Mouse (Mus musculus): ENCODE results near the gene March7. TPM values are rescaled to one million over a fixed set of nuclear protein-coding genes. Genes with fewer than 3 reads are reported as not detected.

Gene March7
- total and polyA plus RNA-seq, 3 experiments: 5.6 to 172 (median 140) TPM

DNA sequence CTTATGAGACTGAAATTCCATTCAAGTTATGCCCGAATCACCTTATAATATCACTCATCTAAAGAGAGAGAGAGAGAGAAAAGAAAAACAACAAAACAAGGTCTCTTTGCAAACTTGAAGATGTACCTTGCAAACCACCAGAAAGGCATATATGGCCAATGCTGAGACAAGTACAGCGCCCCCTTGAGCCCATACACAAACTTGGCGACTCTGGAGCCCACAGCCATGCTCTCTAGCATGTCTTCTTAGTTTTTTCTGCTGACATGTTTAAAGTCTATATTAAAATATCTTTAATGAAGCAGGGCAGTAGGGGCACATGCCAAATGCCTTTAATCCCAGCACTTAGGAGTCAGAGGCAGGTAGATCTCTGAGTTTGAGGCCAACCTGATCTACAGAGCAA is 36.5 kb upstream of the March7 start:
- Histone ChIP-seq H3K4me3 (ENCODE audit: low read depth, low read length) (no peak overlapping the region), H3K27me3 (ENCODE audit: insufficient read depth, low read length) (no peaks in the 10 kb centered on the region), H3K4me1 (ENCODE audit: insufficient read depth, low read depth, low read length) (peaks cover 23% of the 10 kb centered on the region), H3K9me3 (replicated peaks) (peaks cover 3% of the 10 kb centered on the region; the same call in 1 of the 2 replicates), H3K36me3 (replicated peaks) (no peaks in the 10 kb centered on the region)
- ATAC-seq (ENCODE audit: extremely low read depth, insufficient number of reproducible peaks, low FRiP score, poor library complexity, severe bottlenecking): no peak
- no peak for DNase-seq (ENCODE audit: low spot score)
- TF ChIP-seq TAL1 (conservative IDR thresholded peaks at IDR 0.05; ENCODE audit: low read depth, low read length) (no peak), CTCF (IDR thresholded peaks at IDR 0.05; ENCODE audit: low read depth, low read length) (0 out of 2 replicates have a peak, but pooled peaks have one; percentile 14), GATA2 (IDR thresholded peaks at IDR 0.05; ENCODE audit: borderline replicate concordance, low read depth, low read length) (no peak)

- Histone ChIP-seq H3K36me3 (replicated peaks) (no peaks in the 10 kb centered on the region), H3K4me1 (ENCODE audit: insufficient read depth, low read depth, low read length) (peaks cover 25% of the 10 kb centered on the region), H3K4me3 (ENCODE audit: low read depth, low read length) (no peak overlapping the region), H3K27me3 (ENCODE audit: insufficient read depth, low read length) (no peaks in the 10 kb centered on the region), H3K9me3 (replicated peaks) (peaks cover 3% of the 10 kb centered on the region; the same call in 1 of the 2 replicates)
- DNase-seq (ENCODE audit: low spot score) (no peak), ATAC-seq (ENCODE audit: extremely low read depth, insufficient number of reproducible peaks, low FRiP score, poor library complexity, severe bottlenecking) (no peak)
- TF ChIP-seq GATA1 (IDR thresholded peaks at IDR 0.05; ENCODE audit: borderline replicate concordance, low read length): no peak
- TF ChIP-seq CTCF (IDR thresholded peaks at IDR 0.05; ENCODE audit: low read depth, low read length): no peak
- no peak for TF ChIP-seq TAL1 (conservative IDR thresholded peaks at IDR 0.05; ENCODE audit: low read depth, low read length)
- no peak for TF ChIP-seq POLR2AphosphoS5 (IDR thresholded peaks at IDR 0.05; ENCODE audit: insufficient replicate concordance, low read depth, low read length)
- TF ChIP-seq GATA2 (IDR thresholded peaks at IDR 0.05; ENCODE audit: borderline replicate concordance, low read depth, low read length): no peak
Observed at GRCm38 (mm10) chr2:60173595-60173994, 36.1 kb upstream of the March7 start.

GRCm38 (mm10) chr2:60175078-60175477 is 34.6 kb upstream of the March7 start:
- H3K4me1 ChIP-seq (ENCODE audit: insufficient read depth, low read depth, low read length): peaks cover 25% of the 10 kb centered on the region
- no peaks in the 10 kb centered on the region for H3K36me3 ChIP-seq (replicated peaks)
- TF ChIP-seq POLR2AphosphoS5 (IDR thresholded peaks at IDR 0.05; ENCODE audit: insufficient replicate concordance, low read depth, low read length) (no peak), GATA2 (IDR thresholded peaks at IDR 0.05; ENCODE audit: borderline replicate concordance, low read depth, low read length) (no peak), TAL1 (conservative IDR thresholded peaks at IDR 0.05; ENCODE audit: low read depth, low read length) (no peak), CTCF (IDR thresholded peaks at IDR 0.05; ENCODE audit: low read depth, low read length) (no peak), GATA1 (IDR thresholded peaks at IDR 0.05; ENCODE audit: borderline replicate concordance, low read length) (no peak)
- no peaks in the 10 kb centered on the region for H3K9me3 ChIP-seq (replicated peaks)
- DNase-seq (ENCODE audit: low spot score) (no peak), ATAC-seq (ENCODE audit: extremely low read depth, insufficient number of reproducible peaks, low FRiP score, poor library complexity, severe bottlenecking) (no peak)
- no peak overlapping the region for H3K4me3 ChIP-seq (ENCODE audit: low read depth, low read length)
- no peaks in the 10 kb centered on the region for H3K27me3 ChIP-seq (ENCODE audit: insufficient read depth, low read length)

- ATAC-seq (ENCODE audit: extremely low read depth, insufficient number of reproducible peaks, low FRiP score, poor library complexity, severe bottlenecking) (no peak; the same call in 1 of the 2 replicates), DNase-seq (ENCODE audit: low spot score) (no peak)
- peaks cover 25% of the 10 kb centered on the region for H3K4me1 ChIP-seq (ENCODE audit: insufficient read depth, low read depth, low read length)
- H3K4me3 ChIP-seq (ENCODE audit: low read depth, low read length): no peak overlapping the region
- no peaks in the 10 kb centered on the region for H3K36me3 ChIP-seq (replicated peaks)
- H3K27me3 ChIP-seq (ENCODE audit: insufficient read depth, low read length): no peaks in the 10 kb centered on the region
- TF ChIP-seq CTCF (IDR thresholded peaks at IDR 0.05; ENCODE audit: low read depth, low read length) (no peak), POLR2AphosphoS5 (IDR thresholded peaks at IDR 0.05; ENCODE audit: insufficient replicate concordance, low read depth, low read length) (no peak), GATA1 (IDR thresholded peaks at IDR 0.05; ENCODE audit: borderline replicate concordance, low read length) (no peak), TAL1 (conservative IDR thresholded peaks at IDR 0.05; ENCODE audit: low read depth, low read length) (no peak), GATA2 (IDR thresholded peaks at IDR 0.05; ENCODE audit: borderline replicate concordance, low read depth, low read length) (no peak)
- no peaks in the 10 kb centered on the region for H3K9me3 ChIP-seq (replicated peaks)
Observed at GRCm38 (mm10) chr2:60176087-60176486, 33.6 kb upstream of the March7 start.

DNA sequence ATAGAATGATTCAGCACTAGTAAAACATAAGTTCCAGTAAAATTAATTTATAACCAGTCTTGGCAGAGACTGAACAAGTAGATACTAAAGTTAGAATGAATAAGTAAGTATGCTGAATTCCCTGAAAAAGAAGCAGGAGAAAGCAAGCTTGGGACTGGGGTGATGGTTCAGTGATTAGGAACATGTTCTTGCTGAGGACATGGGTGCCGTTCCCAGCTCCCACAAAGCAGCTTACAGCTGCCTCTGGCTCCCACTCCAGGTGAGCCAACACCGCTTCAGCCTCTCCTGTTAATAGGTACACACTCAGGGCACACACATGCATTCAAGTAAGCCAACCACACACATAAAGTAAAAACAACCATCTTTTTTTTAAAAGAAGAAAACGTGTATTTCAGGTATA is 32.2 kb upstream of the March7 start:
- Histone ChIP-seq H3K4me1 (ENCODE audit: insufficient read depth, low read depth, low read length) (peaks cover 18% of the 10 kb centered on the region), H3K9me3 (replicated peaks) (no peaks in the 10 kb centered on the region)
- no peak for ATAC-seq (ENCODE audit: extremely low read depth, insufficient number of reproducible peaks, low FRiP score, poor library complexity, severe bottlenecking)

DNA sequence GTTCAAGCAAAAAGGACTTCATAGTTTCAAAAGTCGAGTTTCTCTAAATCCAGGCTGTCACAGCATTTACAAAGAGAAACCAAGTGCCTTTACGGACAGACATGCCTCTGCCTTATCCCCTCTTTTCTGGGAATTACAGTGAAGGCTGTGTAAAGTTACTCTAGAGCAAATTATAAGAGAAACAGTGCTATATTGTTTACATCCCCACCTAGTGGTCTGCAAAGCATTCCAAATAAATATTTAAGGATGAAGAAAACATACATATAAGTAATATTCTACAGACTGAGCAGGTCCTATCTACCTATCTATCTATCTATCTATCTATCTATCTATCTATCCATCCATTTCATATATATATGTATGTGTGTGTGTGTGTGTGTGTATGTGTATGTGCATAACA is 28.0 kb upstream of the March7 start:
- Histone ChIP-seq H3K4me1 (ENCODE audit: insufficient read depth, low read depth, low read length) (peaks cover 16% of the 10 kb centered on the region), H3K4me3 (ENCODE audit: low read depth, low read length) (no peak overlapping the region), H3K9me3 (replicated peaks) (no peaks in the 10 kb centered on the region), H3K27me3 (ENCODE audit: insufficient read depth, low read length) (no peaks in the 10 kb centered on the region), H3K36me3 (replicated peaks) (no peaks in the 10 kb centered on the region)
- TF ChIP-seq GATA1 (IDR thresholded peaks at IDR 0.05; ENCODE audit: borderline replicate concordance, low read length): no peak
- no peak for TF ChIP-seq CTCF (IDR thresholded peaks at IDR 0.05; ENCODE audit: low read depth, low read length)
- TF ChIP-seq POLR2AphosphoS5 (IDR thresholded peaks at IDR 0.05; ENCODE audit: insufficient replicate concordance, low read depth, low read length): no peak
- no peak for TF ChIP-seq TAL1 (conservative IDR thresholded peaks at IDR 0.05; ENCODE audit: low read depth, low read length)
- no peak for TF ChIP-seq GATA2 (IDR thresholded peaks at IDR 0.05; ENCODE audit: borderline replicate concordance, low read depth, low read length)
- ATAC-seq (ENCODE audit: extremely low read depth, insufficient number of reproducible peaks, low FRiP score, poor library complexity, severe bottlenecking): no peak
- no peak for DNase-seq (ENCODE audit: low spot score)

More for the DNA sequence above, 32.2 kb upstream of the March7 start:
- Histone ChIP-seq H3K4me3 (ENCODE audit: low read depth, low read length) (no peak overlapping the region), H3K27me3 (ENCODE audit: insufficient read depth, low read length) (no peaks in the 10 kb centered on the region), H3K36me3 (replicated peaks) (no peaks in the 10 kb centered on the region)
- DNase-seq (ENCODE audit: low spot score): no peak
- TF ChIP-seq TAL1 (conservative IDR thresholded peaks at IDR 0.05; ENCODE audit: low read depth, low read length) (no peak), GATA2 (IDR thresholded peaks at IDR 0.05; ENCODE audit: borderline replicate concordance, low read depth, low read length) (no peak), GATA1 (IDR thresholded peaks at IDR 0.05; ENCODE audit: borderline replicate concordance, low read length) (no peak), POLR2AphosphoS5 (IDR thresholded peaks at IDR 0.05; ENCODE audit: insufficient replicate concordance, low read depth, low read length) (no peak), CTCF (IDR thresholded peaks at IDR 0.05; ENCODE audit: low read depth, low read length) (no peak)

Data from G1E (cell line).